Mouse (Mus musculus): ENCODE data around the gene Tmx2.

- TF ChIP-seq NRF1 (IDR thresholded peaks at IDR 0.05; ENCODE audit: insufficient read depth, low read depth, low read length, poor library complexity, severe bottlenecking) (no peak), CTCF (IDR thresholded peaks at IDR 0.05 in 2 of 3, conservative IDR thresholded peaks at IDR 0.05 in 1 of 3; ENCODE audit: control insufficient read depth in 1 of 3, insufficient read depth in 1 of 3, low read depth in 2 of 3, low read length in 3 of 3, poor library complexity in 1 of 3, severe bottlenecking in 1 of 3) (no peak), POLR2A (IDR thresholded peaks at IDR 0.05; ENCODE audit: control insufficient read depth in 1 of 2, insufficient read depth in 1 of 2, low read depth in 1 of 2, low read length in 2 of 2, poor library complexity in 1 of 2) (no peak), TBP (IDR thresholded peaks at IDR 0.05; ENCODE audit: low read depth, low read length) (no peak), EP300 (IDR thresholded peaks at IDR 0.05; ENCODE audit: low read depth in 1 of 2, low read length in 2 of 2) (no peak), BHLHE40 (IDR thresholded peaks at IDR 0.05; ENCODE audit: borderline replicate concordance, low read depth, low read length) (no peak), MAX (IDR thresholded peaks at IDR 0.05; ENCODE audit: low read length) (no peak), GATA1 (IDR thresholded peaks at IDR 0.05; ENCODE audit: low read depth, low read length) (no peak), KAT2A (conservative IDR thresholded peaks at IDR 0.05; ENCODE audit: low read depth, low read length) (no peak), ELF1 (IDR thresholded peaks at IDR 0.05; ENCODE audit: low read depth, low read length) (no peak), POLR2AphosphoS2 (IDR thresholded peaks at IDR 0.05; ENCODE audit: low read length) (no peak), ZMIZ1 (IDR thresholded peaks at IDR 0.05; ENCODE audit: low read depth, low read length) (no peak), ETS1 (IDR thresholded peaks at IDR 0.05; ENCODE audit: low read depth, low read length) (no peak), USF2 (IDR thresholded peaks at IDR 0.05; ENCODE audit: borderline replicate concordance in 1 of 2, insufficient read depth in 1 of 2, low read depth in 1 of 2, low read length in 2 of 2) (no peak)
Measured at GRCm38 (mm10) chr2:84634006-84634405, 44.9 kb downstream of the Tmx2 start.

Measured in MEL (cell line).